Mouse (Mus musculus): ENCODE measurements around the gene Ldhd. TPM values are rescaled to one million over a fixed set of nuclear protein-coding genes. Genes with fewer than 3 reads are reported as not detected.

The Ldhd gene
- total and polyA plus RNA-seq, 3 experiments, result 0.08 TPM; not detected in 2

DNA sequence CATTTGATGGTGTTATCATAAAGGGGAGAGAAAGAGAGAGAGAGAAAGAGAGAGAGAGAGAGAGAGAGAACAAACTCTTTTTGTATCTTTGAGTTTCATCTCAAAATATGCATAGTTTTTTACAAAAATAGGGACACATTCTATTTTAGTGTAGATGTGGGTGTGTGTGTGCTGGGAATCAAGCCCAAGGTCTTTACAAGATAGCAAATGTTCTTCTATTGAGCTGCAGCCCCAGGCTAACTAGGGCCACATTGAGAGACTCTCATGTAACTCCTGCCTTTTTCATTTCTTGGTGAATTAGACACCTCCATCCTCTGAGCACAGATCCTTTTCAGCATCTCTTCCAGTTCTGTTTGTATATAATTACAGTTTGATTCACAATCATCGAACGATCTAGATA lies 10.9 kb upstream of the Ldhd start:
- Histone ChIP-seq H3K4me1 (ENCODE audit: control insufficient read depth in 1 of 2, insufficient read depth in 2 of 2) (peaks cover 0 to 16% of the 10 kb centered on the region in 2 experiments; a peak in 2 of 4 replicates), H3K9me3 (replicated peaks; ENCODE audit: low read length) (no peaks in the 10 kb centered on the region), H3K36me3 (replicated peaks in 1 of 2; ENCODE audit: control insufficient read depth in 1 of 2, insufficient read depth in 1 of 2, low read length in 1 of 2) (peaks cover 0 to 2% of the 10 kb centered on the region in 2 experiments), H3K9ac (ENCODE audit: insufficient read depth, low read depth) (no peak overlapping the region), H3K27me3 (replicated peaks) (no peaks in the 10 kb centered on the region), H3K4me2 (ENCODE audit: insufficient read depth, low read depth, poor library complexity, severe bottlenecking) (no peak overlapping the region), H3K4me3 (replicated peaks in 1 of 3; ENCODE audit: low read depth in 2 of 3, low read length in 2 of 3, poor library complexity in 1 of 3) (no peak overlapping the region), H3K79me2 (replicated peaks; ENCODE audit: control insufficient read depth, extremely low read depth, insufficient read depth, poor library complexity, severe bottlenecking) (peaks cover 2% of the 10 kb centered on the region; the same call in 1 of the 2 replicates), H3K27ac (ENCODE audit: insufficient read depth, low read depth) (no peak overlapping the region)
- no peak for TF ChIP-seq RCOR1 (conservative IDR thresholded peaks at IDR 0.05; ENCODE audit: low read depth, low read length)
- TF ChIP-seq ZKSCAN1 (IDR thresholded peaks at IDR 0.05; ENCODE audit: borderline replicate concordance, low read depth, low read length), result no peak
- in situ Hi-C loops (cut with MboI; ENCODE audit: low pct_ligation_motif_present, low pct_unique_long_range_greater_than_20kb, low sequenced_read_pairs) (no loop called here), dilution Hi-C loops (cut with MboI; ENCODE audit: extremely low pct_ligation_motif_present, extremely low pct_unique_long_range_greater_than_20kb, low sequenced_read_pairs) (no loop called here)
- no peak for DNase-seq (ENCODE audit: extremely low read depth)

DNA sequence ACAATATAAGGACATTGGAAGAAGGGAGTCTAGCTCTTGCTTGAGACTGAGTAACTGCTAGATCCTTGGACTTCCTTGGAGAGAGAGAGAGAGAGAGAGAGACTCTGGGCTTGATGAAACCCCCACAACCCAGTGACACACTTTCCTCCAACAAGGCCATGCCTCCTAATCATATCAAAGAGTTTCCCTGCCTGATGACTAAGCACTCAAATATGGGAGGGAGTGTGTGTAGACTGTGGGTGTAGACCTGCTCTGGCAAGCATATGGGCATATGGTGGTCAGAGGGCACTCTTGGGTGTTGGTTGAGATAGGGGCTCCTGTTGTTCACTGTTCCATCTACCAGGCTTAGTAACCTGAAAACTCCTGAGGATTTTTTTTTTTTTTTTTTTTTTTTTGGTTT lies 7.9 kb upstream of the Ldhd start:
- Histone ChIP-seq H3K79me2 (replicated peaks; ENCODE audit: control insufficient read depth, extremely low read depth, insufficient read depth, poor library complexity, severe bottlenecking) (no peaks in the 10 kb centered on the region), H3K27ac (ENCODE audit: insufficient read depth, low read depth) (no peak overlapping the region), H3K9me3 (replicated peaks; ENCODE audit: low read length) (peaks cover 6% of the 10 kb centered on the region), H3K36me3 (replicated peaks in 1 of 2; ENCODE audit: control insufficient read depth in 1 of 2, insufficient read depth in 1 of 2, low read length in 1 of 2) (no peaks in the 10 kb centered on the region), H3K4me3 (replicated peaks in 1 of 3; ENCODE audit: low read depth in 2 of 3, low read length in 2 of 3, poor library complexity in 1 of 3) (no peak overlapping the region), H3K4me2 (ENCODE audit: insufficient read depth, low read depth, poor library complexity, severe bottlenecking) (no peak overlapping the region), H3K4me1 (ENCODE audit: control insufficient read depth in 1 of 2, insufficient read depth in 2 of 2) (peaks cover 0 to 9% of the 10 kb centered on the region in 2 experiments; a peak in 2 of 4 replicates), H3K9ac (ENCODE audit: insufficient read depth, low read depth) (no peak overlapping the region), H3K27me3 (replicated peaks) (no peaks in the 10 kb centered on the region)
- dilution Hi-C loops (cut with MboI; ENCODE audit: extremely low pct_ligation_motif_present, extremely low pct_unique_long_range_greater_than_20kb, low sequenced_read_pairs), result no loop called here
- in situ Hi-C loops (cut with MboI; ENCODE audit: low pct_ligation_motif_present, low pct_unique_long_range_greater_than_20kb, low sequenced_read_pairs), result no loop called here
- TF ChIP-seq TCF12 (IDR thresholded peaks at IDR 0.05; ENCODE audit: low read depth, low read length) (no peak), RCOR1 (conservative IDR thresholded peaks at IDR 0.05; ENCODE audit: low read depth, low read length) (no peak), USF2 (conservative IDR thresholded peaks at IDR 0.05; ENCODE audit: low read depth, low read length) (no peak), MAX (IDR thresholded peaks at IDR 0.05; ENCODE audit: low read length) (no peak), MYC (IDR thresholded peaks at IDR 0.05; ENCODE audit: low read depth, low read length) (no peak), CHD2 (IDR thresholded peaks at IDR 0.05; ENCODE audit: low read length) (no peak), E2F4 (IDR thresholded peaks at IDR 0.05; ENCODE audit: insufficient replicate concordance, low read depth, low read length) (no peak), GABPA (IDR thresholded peaks at IDR 0.05; ENCODE audit: insufficient replicate concordance, low read depth, low read length) (no peak), ETS1 (conservative IDR thresholded peaks at IDR 0.05; ENCODE audit: low read depth, low read length) (no peak), PAX5 (IDR thresholded peaks at IDR 0.05; ENCODE audit: low read length) (no peak), ELF1 (IDR thresholded peaks at IDR 0.05; ENCODE audit: low read depth, low read length) (no peak), EP300 (IDR thresholded peaks at IDR 0.05; ENCODE audit: low read length) (no peak), MEF2A (IDR thresholded peaks at IDR 0.05; ENCODE audit: borderline replicate concordance, low read depth, low read length) (no peak), NRF1 (IDR thresholded peaks at IDR 0.05; ENCODE audit: low read depth, low read length) (no peak), NELFE (IDR thresholded peaks at IDR 0.05; ENCODE audit: low read depth, low read length) (no peak)
- DNase-seq (ENCODE audit: extremely low read depth), result no peak

Measured in CH12.LX (cell line).